Mouse (Mus musculus): ENCODE results near the gene Rbbp8nl. TPM values are rescaled to one million over a fixed set of nuclear protein-coding genes. Genes with fewer than 3 reads are reported as not detected.

Rbbp8nl gene
- polyA plus RNA-seq, 1 experiment from 2014 or later = not detected

GRCm38 (mm10) chr2:180277773-180278320 is 11.8 kb downstream of the Rbbp8nl start:
- H3K4me2 ChIP-seq = no peak overlapping the region
- ATAC-seq (ENCODE audit: low FRiP score) = no peak
- peaks cover 9% of the 10 kb centered on the region for H3K4me1 ChIP-seq
- no peaks in the 10 kb centered on the region for H3K9me3 ChIP-seq (replicated peaks)
- no peak overlapping the region for H3K9ac ChIP-seq (replicated peaks)
- no peak overlapping the region for H3K4me3 ChIP-seq (replicated peaks)
- H3K36me3 ChIP-seq = no peaks in the 10 kb centered on the region
- H3K27ac ChIP-seq (replicated peaks) = no peak overlapping the region
- H3K27me3 ChIP-seq (replicated peaks) = peaks cover 7% of the 10 kb centered on the region; the same call in 1 of the 2 replicates
- WGBS = 74% methylated on average over 8 of the region's 8 CpGs

GRCm38 (mm10) chr2:180276851-180277259 is 12.8 kb downstream of the Rbbp8nl start:
- peaks cover 19% of the 10 kb centered on the region for H3K4me1 ChIP-seq
- H3K4me3 ChIP-seq (replicated peaks) = no peak overlapping the region
- H3K36me3 ChIP-seq = no peaks in the 10 kb centered on the region
- H3K9me3 ChIP-seq (replicated peaks) = no peaks in the 10 kb centered on the region
- no peak overlapping the region for H3K4me2 ChIP-seq
- 74% methylated on average over 8 of the region's 8 CpGs for WGBS
- H3K27ac ChIP-seq (replicated peaks) = no peak overlapping the region
- peaks cover 7% of the 10 kb centered on the region; the same call in 1 of the 2 replicates for H3K27me3 ChIP-seq (replicated peaks)
- ATAC-seq (ENCODE audit: low FRiP score) = no peak
- H3K9ac ChIP-seq (replicated peaks) = no peak overlapping the region

- H3K4me2 ChIP-seq = no peak overlapping the region
- H3K9me3 ChIP-seq (replicated peaks) = no peaks in the 10 kb centered on the region
- peaks cover 24% of the 10 kb centered on the region for H3K4me1 ChIP-seq
- peaks cover 7% of the 10 kb centered on the region; the same call in 1 of the 2 replicates for H3K27me3 ChIP-seq (replicated peaks)
- no peak overlapping the region for H3K4me3 ChIP-seq (replicated peaks)
- no peak overlapping the region for H3K27ac ChIP-seq (replicated peaks)
- ATAC-seq (ENCODE audit: low FRiP score) = no peak
- WGBS = 53% methylated on average over 4 of the region's 4 CpGs
- no peak overlapping the region for H3K9ac ChIP-seq (replicated peaks)
- H3K36me3 ChIP-seq = no peaks in the 10 kb centered on the region
Measured at GRCm38 (mm10) chr2:180276385-180276784, 13.3 kb downstream of the Rbbp8nl start.

- Histone ChIP-seq H3K4me3 (replicated peaks) (no peak overlapping the region), H3K27ac (replicated peaks) (no peak overlapping the region), H3K36me3 (no peaks in the 10 kb centered on the region), H3K4me1 (peaks cover 29% of the 10 kb centered on the region), H3K27me3 (replicated peaks) (peaks cover 7% of the 10 kb centered on the region; the same call in 1 of the 2 replicates), H3K4me2 (peak overlapping the region; percentile 38), H3K9me3 (replicated peaks) (no peaks in the 10 kb centered on the region), H3K9ac (replicated peaks) (no peak overlapping the region)
- WGBS = 2% methylated on average over 8 of the region's 8 CpGs
- no peak for ATAC-seq (ENCODE audit: low FRiP score)
Measured at GRCm38 (mm10) chr2:180275836-180276235, 13.8 kb downstream of the Rbbp8nl start.

- Histone ChIP-seq H3K9me3 (replicated peaks) (no peaks in the 10 kb centered on the region), H3K4me1 (peaks cover 38% of the 10 kb centered on the region), H3K4me3 (replicated peaks) (no peak overlapping the region), H3K4me2 (no peak overlapping the region), H3K27ac (replicated peaks) (no peak overlapping the region), H3K36me3 (peaks cover 7% of the 10 kb centered on the region), H3K9ac (replicated peaks) (no peak overlapping the region), H3K27me3 (replicated peaks) (peaks cover 7% of the 10 kb centered on the region; the same call in 1 of the 2 replicates)
- 84% methylated on average over 2 of the region's 2 CpGs for WGBS
- no peak for ATAC-seq (ENCODE audit: low FRiP score)
Measured at GRCm38 (mm10) chr2:180274523-180274922, 15.2 kb downstream of the Rbbp8nl start.

GRCm38 (mm10) chr2:180273394-180274244 is 16.1 kb downstream of the Rbbp8nl start, which contains the start of gene Cables2:
Cables2 (minus strand) TSS chr2:180273496.
- H3K4me1 ChIP-seq = peaks cover 40% of the 10 kb centered on the region
- H3K27ac ChIP-seq (replicated peaks) = peak within 1 kb of the TSS; percentile 68
- WGBS = 7% methylated on average over 67 of the region's 68 CpGs
- H3K9ac ChIP-seq (replicated peaks) = peak within 1 kb of the TSS; percentile 87
- peaks cover 7% of the 10 kb centered on the region for H3K36me3 ChIP-seq
- peak; percentile 95 for ATAC-seq (ENCODE audit: low FRiP score)
- H3K27me3 ChIP-seq (replicated peaks) = peaks cover 7% of the 10 kb centered on the region; the same call in 1 of the 2 replicates
- H3K4me2 ChIP-seq = peak within 1 kb of the TSS; percentile 82
- H3K4me3 ChIP-seq (replicated peaks) = peak within 1 kb of the TSS; percentile 74
- H3K9me3 ChIP-seq (replicated peaks) = no peaks in the 10 kb centered on the region

- Histone ChIP-seq H3K36me3 (peaks cover 10% of the 10 kb centered on the region), H3K9ac (replicated peaks) (peak overlapping the region; percentile 87), H3K27me3 (replicated peaks) (peaks cover 7% of the 10 kb centered on the region; the same call in 1 of the 2 replicates), H3K4me2 (peak overlapping the region; percentile 82), H3K4me1 (peaks cover 47% of the 10 kb centered on the region), H3K9me3 (replicated peaks) (no peaks in the 10 kb centered on the region), H3K27ac (replicated peaks) (peak overlapping the region; percentile 68), H3K4me3 (replicated peaks) (peak overlapping the region; percentile 74)
- ATAC-seq (ENCODE audit: low FRiP score) = peak; percentile 42
- under 1% methylated on average over 29 of the region's 37 CpGs for WGBS
Measured at GRCm38 (mm10) chr2:180272884-180273321, 16.8 kb downstream of the Rbbp8nl start.

- H3K4me3 ChIP-seq (replicated peaks) = peak overlapping the region; percentile 74
Measured at GRCm38 (mm10) chr2:180271804-180272395, 17.8 kb downstream of the Rbbp8nl start.

GRCm38 (mm10) chr2:180270537-180271255 is 19.0 kb downstream of the Rbbp8nl start:
- 55% methylated on average over 7 of the region's 7 CpGs for WGBS
- H3K27me3 ChIP-seq (replicated peaks) = peaks cover 4% of the 10 kb centered on the region; the same call in 1 of the 2 replicates
- H3K4me1 ChIP-seq = peaks cover 45% of the 10 kb centered on the region

More at GRCm38 (mm10) chr2:180271804-180272395, 17.8 kb downstream of the Rbbp8nl start:
- H3K36me3 ChIP-seq = peaks cover 17% of the 10 kb centered on the region
- H3K9me3 ChIP-seq (replicated peaks) = no peaks in the 10 kb centered on the region
- H3K27me3 ChIP-seq (replicated peaks) = peaks cover 7% of the 10 kb centered on the region; the same call in 1 of the 2 replicates
- WGBS = 75% methylated on average over 5 of the region's 5 CpGs
- peak overlapping the region; percentile 87 for H3K9ac ChIP-seq (replicated peaks)
- no peak overlapping the region for H3K27ac ChIP-seq (replicated peaks)
- peak overlapping the region; percentile 82 for H3K4me2 ChIP-seq
- H3K4me1 ChIP-seq = peaks cover 49% of the 10 kb centered on the region
- ATAC-seq (ENCODE audit: low FRiP score) = no peak

GRCm38 (mm10) chr2:180269329-180269728 is 20.4 kb downstream of the Rbbp8nl start:
- H3K4me2 ChIP-seq = no peak overlapping the region
- no peaks in the 10 kb centered on the region for H3K9me3 ChIP-seq (replicated peaks)
- ATAC-seq (ENCODE audit: low FRiP score) = no peak
- H3K27me3 ChIP-seq (replicated peaks) = no peaks in the 10 kb centered on the region
- H3K4me1 ChIP-seq = peaks cover 45% of the 10 kb centered on the region
- H3K4me3 ChIP-seq (replicated peaks) = no peak overlapping the region
- H3K36me3 ChIP-seq = peaks cover 27% of the 10 kb centered on the region
- no peak overlapping the region for H3K9ac ChIP-seq (replicated peaks)
- H3K27ac ChIP-seq (replicated peaks) = no peak overlapping the region
- WGBS = 92% methylated on average over 10 of the region's 10 CpGs

More at GRCm38 (mm10) chr2:180270537-180271255, 19.0 kb downstream of the Rbbp8nl start:
- Histone ChIP-seq H3K36me3 (peaks cover 26% of the 10 kb centered on the region), H3K9me3 (replicated peaks) (no peaks in the 10 kb centered on the region), H3K9ac (replicated peaks) (no peak overlapping the region), H3K4me2 (no peak overlapping the region; the same call in 1 of the 2 replicates), H3K4me3 (replicated peaks) (no peak overlapping the region), H3K27ac (replicated peaks) (no peak overlapping the region)
- no peak for ATAC-seq (ENCODE audit: low FRiP score)

- Histone ChIP-seq H3K4me2 (no peak overlapping the region), H3K9ac (replicated peaks) (no peak overlapping the region), H3K9me3 (replicated peaks) (no peaks in the 10 kb centered on the region), H3K36me3 (peaks cover 41% of the 10 kb centered on the region), H3K4me1 (peaks cover 41% of the 10 kb centered on the region), H3K27ac (replicated peaks) (no peak overlapping the region), H3K27me3 (replicated peaks) (no peaks in the 10 kb centered on the region), H3K4me3 (replicated peaks) (no peak overlapping the region)
- 62% methylated on average over 2 of the region's 2 CpGs for WGBS
- no peak for ATAC-seq (ENCODE audit: low FRiP score)
Measured at GRCm38 (mm10) chr2:180267955-180268354, 21.7 kb downstream of the Rbbp8nl start.

All from neural tube, embryonic 15.5 days (tissue).